Comparison of ENCODE assay signal across 16 mouse cellular contexts in the genomic region with DNA sequence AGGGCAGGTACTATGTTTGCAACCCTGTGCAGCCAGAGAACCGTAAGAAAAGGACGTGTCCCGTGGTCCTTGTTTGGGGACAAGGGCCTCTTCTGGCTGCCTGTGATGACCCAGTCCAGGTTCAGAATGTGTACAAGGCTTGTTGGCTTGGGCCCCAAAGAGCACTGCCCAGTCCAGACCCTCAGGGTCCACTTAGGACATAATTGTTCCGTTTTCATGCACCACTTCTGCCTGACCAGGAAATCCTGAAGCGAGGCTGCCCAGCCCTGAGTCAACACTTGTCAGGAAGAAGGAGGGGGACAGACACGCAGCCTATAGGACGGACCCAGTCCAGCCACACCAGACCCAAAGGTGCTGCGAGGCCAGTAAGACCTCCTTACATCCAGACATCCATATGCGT. TPM values are rescaled to one million over a fixed set of nuclear protein-coding genes. Genes with fewer than 3 reads are reported as not detected.
A peak's percentile ranks its signal among the peaks of the same experiment; 100 is the strongest.
DNase-seq lines count a peak whose midpoint lies in the region; ATAC-seq and TF ChIP-seq lines count a peak whose summit lies in the region.
"Had no signal": no experiment of that assay in that cellular context is flagged by ENCODE, and none has a peak within 500 bp of the region (broad histone marks: within the 10 kb centered on the region; RNA-seq: fewer than 3 reads in every experiment).

No protein-coding gene starts in this region.

- H3K27ac ChIP-seq in liver, embryonic 16.5 days (ENCODE audit: low read length): peak overlapping the region; percentile 81
- peak overlapping the region; percentile 80; the same call in 1 of the 2 replicates for H3K27ac ChIP-seq in lung, postnatal 0 days (ENCODE audit: low read length)
- no peak overlapping the region for H3K27ac ChIP-seq in stomach, embryonic 16.5 days (ENCODE audit: low read length)
- H3K27ac ChIP-seq: forebrain, embryonic 12.5 days had no signal

- H3K4me2 ChIP-seq in liver, embryonic 16.5 days (ENCODE audit: low read depth, low read length): no peak overlapping the region
- no peak overlapping the region for H3K4me2 ChIP-seq in lung, postnatal 0 days (replicated peaks; ENCODE audit: low read depth, low read length)
- H3K4me2 ChIP-seq in stomach, embryonic 16.5 days (ENCODE audit: low read depth, low read length): no peak overlapping the region
- H3K4me2 ChIP-seq: forebrain, embryonic 12.5 days; lung, embryonic 14.5 days had no signal

- ATAC-seq in liver, embryonic 16.5 days (ENCODE audit: low read depth): no peak
- peak; percentile 79 for ATAC-seq in lung, postnatal 0 days
- peak; percentile 44; the same call in 1 of the 2 replicates for ATAC-seq in stomach, embryonic 16.5 days (ENCODE audit: insufficient read depth, low FRiP score)

- no peak overlapping the region for H3K4me3 ChIP-seq in liver, embryonic 16.5 days (ENCODE audit: low read depth, low read length)
- no peak overlapping the region for H3K4me3 ChIP-seq in lung, postnatal 0 days (ENCODE audit: low read depth, low read length)
- no peak overlapping the region for H3K4me3 ChIP-seq in stomach, embryonic 16.5 days (replicated peaks; ENCODE audit: low read length)
- H3K4me3 ChIP-seq: forebrain, embryonic 12.5 days had no signal

- peak; percentile 86; the same call in 1 of the 2 replicates for TF ChIP-seq EP300 in lung, postnatal 0 days (IDR thresholded peaks at IDR 0.05)

- H3K9me3 ChIP-seq in liver, embryonic 16.5 days (replicated peaks; ENCODE audit: control insufficient read depth, low read length): no peaks in the 10 kb centered on the region
- no peaks in the 10 kb centered on the region for H3K9me3 ChIP-seq in lung, postnatal 0 days (ENCODE audit: low read length)
- H3K9me3 ChIP-seq in stomach, embryonic 16.5 days (replicated peaks; ENCODE audit: control insufficient read depth, low read length): no peaks in the 10 kb centered on the region
- H3K9me3 ChIP-seq: forebrain, embryonic 12.5 days had no signal

- intact Hi-C loops in heart, postnatal 25 days (cut with DNase I): no loop called here
- intact Hi-C loops in heart, postnatal 36 days (cut with DNase I): no loop called here

- DNase-seq in kidney, postnatal 14 days: peak; percentile 20
- DNase-seq in kidney, postnatal 10 days: no peak
- peak; percentile 91 for DNase-seq in lung, postnatal 0 days (ENCODE audit: low spot score)
- no peak for DNase-seq in heart, postnatal 25 days (ENCODE audit: low spot score)
- DNase-seq in heart, postnatal 36 days: no peak
- DNase-seq: cerebellum, adult 18-20 months; heart, postnatal 14 days; layer of hippocampus, adult 9-11 months; lung, embryonic 14.5 days; right cerebral cortex, postnatal 14 days; thymus, adult 2 months had no signal

- TF ChIP-seq CTCF in lung, postnatal 0 days (IDR thresholded peaks at IDR 0.05): no peak

- 32% methylated on average over 9 of the region's 9 CpGs for WGBS in liver, embryonic 16.5 days (ENCODE audit: insufficient replicate concordance)
- 44% methylated on average over 9 of the region's 9 CpGs for WGBS in lung, postnatal 0 days
- 69% methylated on average over 9 of the region's 9 CpGs for WGBS in stomach, embryonic 16.5 days

- no peak overlapping the region for H3K9ac ChIP-seq in liver, embryonic 16.5 days (ENCODE audit: low read depth, low read length)
- no peak overlapping the region for H3K9ac ChIP-seq in lung, postnatal 0 days (replicated peaks; ENCODE audit: low read depth)
- no peak overlapping the region for H3K9ac ChIP-seq in stomach, embryonic 16.5 days (ENCODE audit: low read length)
- H3K9ac ChIP-seq: forebrain, embryonic 12.5 days; lung, embryonic 14.5 days had no signal

- H3K4me1 ChIP-seq in liver, embryonic 16.5 days (ENCODE audit: control insufficient read depth, low read depth, low read length): peaks cover 19% of the 10 kb centered on the region
- peaks cover 21% of the 10 kb centered on the region; the same call in 1 of the 2 replicates for H3K4me1 ChIP-seq in lung, postnatal 0 days (ENCODE audit: insufficient read depth, low read depth, low read length)
- peaks cover 21% of the 10 kb centered on the region for H3K4me1 ChIP-seq in stomach, embryonic 16.5 days (ENCODE audit: control insufficient read depth, insufficient read depth, low read length)

- no peaks in the 10 kb centered on the region for H3K27me3 ChIP-seq in liver, embryonic 16.5 days (ENCODE audit: control insufficient read depth, insufficient read depth, low read depth, low read length)
- no peaks in the 10 kb centered on the region for H3K27me3 ChIP-seq in lung, postnatal 0 days (replicated peaks; ENCODE audit: insufficient read depth, low read length)
- no peaks in the 10 kb centered on the region for H3K27me3 ChIP-seq in stomach, embryonic 16.5 days (ENCODE audit: control insufficient read depth, insufficient read depth, low read length)
- H3K27me3 ChIP-seq: CH12.LX; forebrain, embryonic 12.5 days had no signal

- H3K36me3 ChIP-seq in liver, embryonic 16.5 days (ENCODE audit: control insufficient read depth, insufficient read depth): no peaks in the 10 kb centered on the region
- H3K36me3 ChIP-seq in lung, postnatal 0 days (ENCODE audit: insufficient read depth, low read length): no peaks in the 10 kb centered on the region
- H3K36me3 ChIP-seq in stomach, embryonic 16.5 days (ENCODE audit: control insufficient read depth, insufficient read depth, low read length): no peaks in the 10 kb centered on the region
- H3K36me3 ChIP-seq: forebrain, embryonic 12.5 days had no signal

RNA-seq across cellular contexts. Expression of a gene that starts 26.0 kb away (rescaled TPM):
- polyA plus RNA-seq in liver, embryonic 16.5 days (2015; fragmentation: Nextera tagmentation; extraction: Ambion mirVana): 6.8 and 9.1 TPM in 2 replicates
- 28.9 and 29.8 TPM in 2 replicates for polyA plus RNA-seq in lung, postnatal 0 days (2015; fragmentation: Nextera tagmentation; extraction: Ambion mirVana)
- 2.6 and 2.8 TPM in 2 replicates for polyA plus RNA-seq in stomach, embryonic 16.5 days (2015; fragmentation: Nextera tagmentation; extraction: Ambion mirVana)
- 1 to 10 TPM; 5.8 to 6.1 TPM for total RNA-seq in heart, postnatal 25 days (2021)
- 1 to 10 TPM; 4.5 to 9.4 TPM for total RNA-seq in heart, postnatal 36 days (2021)
- total RNA-seq: CH12.LX had no signal

RNA-seq across cellular contexts. Expression of a gene that starts 41.1 kb away (rescaled TPM):
- 0.50 and 0.64 TPM in 2 replicates for polyA plus RNA-seq in liver, embryonic 16.5 days (2015; fragmentation: Nextera tagmentation; extraction: Ambion mirVana)
- polyA plus RNA-seq in lung, postnatal 0 days (2015; fragmentation: Nextera tagmentation; extraction: Ambion mirVana): 20.1 and 21.7 TPM in 2 replicates
- polyA plus RNA-seq in stomach, embryonic 16.5 days (2015; fragmentation: Nextera tagmentation; extraction: Ambion mirVana): 3.6 and 5.0 TPM in 2 replicates
- under 1 TPM; 0.26 to 0.78 TPM for total RNA-seq in heart, postnatal 25 days (2021)
- 1 to 10 TPM in 1 of 2 experiments, under 1 TPM in 1; 0.19 to 1.0 TPM for total RNA-seq in heart, postnatal 36 days (2021)
- total RNA-seq: CH12.LX; neutrophil, adult 5-6 weeks had no signal

Comparison
In these comparisons a context has a peak if more than half of its experiments do, and no peak if none do; other contexts are left out.
1. DNase-seq: peak in kidney, postnatal 14 days (single experiment) and lung, postnatal 0 days (single experiment); none in kidney, postnatal 10 days (single experiment), heart, postnatal 25 days (single experiment) and heart, postnatal 36 days (0 of 2).